Mouse (Mus musculus) ES-Bruce4 (cell line): ENCODE data around the gene Olfr447. TPM values are rescaled to one million over a fixed set of nuclear protein-coding genes. Genes with fewer than 3 reads are reported as not detected.

Experiments used
- H3K27ac ChIP-seq: 2 replicates; pipeline ENCODE4 v1.5.1; 2012; ENCODE audit warnings: low read length, inconsistent platforms; ENCODE audit not compliant: insufficient read depth
- H3K27me3 ChIP-seq: 2 replicates; pipeline ENCODE4 v1.6.1; 2012; ENCODE audit warnings: mild to moderate bottlenecking, low read length, inconsistent platforms; ENCODE audit not compliant: control insufficient read depth, poor library complexity, insufficient read depth, severe bottlenecking
- H3K36me3 ChIP-seq: 2 replicates; pipeline ENCODE4 v1.6.1; 2012; ENCODE audit warnings: inconsistent platforms, mild to moderate bottlenecking, low read length, moderate library complexity; ENCODE audit not compliant: control insufficient read depth, poor library complexity, insufficient read depth, severe bottlenecking
- H3K4me1 ChIP-seq: one replicate; pipeline ENCODE4 v1.8.1; 2011; ENCODE audit warnings: low read length; ENCODE audit not compliant: control insufficient read depth, insufficient read depth
- H3K4me3 ChIP-seq: 2 replicates; pipeline ENCODE4 v1.5.1; 2011; ENCODE audit warnings: low read depth, mild to moderate bottlenecking, low read length
- H3K9ac ChIP-seq: 2 replicates; pipeline ENCODE4 v1.6.1; 2012; ENCODE audit warnings: low read depth, mild to moderate bottlenecking, inconsistent platforms; ENCODE audit not compliant: poor library complexity, severe bottlenecking
- H3K9me3 ChIP-seq: replicated peaks from 2 replicates; pipeline ENCODE4 v1.6.1; 2012; ENCODE audit warnings: mild to moderate bottlenecking, low read length, inconsistent platforms; ENCODE audit not compliant: control insufficient read depth, poor library complexity, insufficient read depth, severe bottlenecking
- CTCF ChIP-seq: IDR thresholded peaks from one replicate; pipeline ENCODE4 v1.8.1; 2011; ENCODE audit warnings: low read depth, low read length
- EP300 ChIP-seq: IDR thresholded peaks from 2 replicates; pipeline ENCODE4 v1.6.1; 2011; ENCODE audit warnings: low read depth, low read length; ENCODE audit not compliant: insufficient read depth
- POLR2A ChIP-seq: IDR thresholded peaks from one replicate; pipeline ENCODE4 v1.8.1; 2011; ENCODE audit warnings: low read length; ENCODE audit not compliant: insufficient read depth
- polyA plus RNA-seq: library from polyadenylated mRNA; stranded (reverse); fragments of >200 nt; gene quantifications from 2 replicates; pipeline ENCODE4 v1.2.4, GENCODE M21; 2011; ENCODE audit warnings: low read depth; ENCODE audit not compliant: missing spikeins, insufficient read depth, insufficient read length

The Olfr447 gene
- polyA plus RNA-seq: not detected in 2 replicates

- TF ChIP-seq CTCF (no peak), EP300 (no peak), POLR2A (no peak)
These were observed at the start of gene Olfr447 for GRCm38 (mm10) chr6:42908578-42908977. Gene Olfr447, plus strand, starts transcription at chr6:42908878.

GRCm38 (mm10) chr6:42860222-42860819 is 48.4 kb upstream of the Olfr447 start:
- no peak overlapping the region for H3K9ac ChIP-seq
- H3K9me3 ChIP-seq: no peaks in the 10 kb centered on the region
- H3K4me3 ChIP-seq: no peak overlapping the region
- H3K36me3 ChIP-seq: no peaks in the 10 kb centered on the region
- no peaks in the 10 kb centered on the region for H3K4me1 ChIP-seq
- H3K27me3 ChIP-seq: no peaks in the 10 kb centered on the region
- H3K27ac ChIP-seq: no peak overlapping the region
- TF ChIP-seq EP300 (no peak), CTCF (no peak), POLR2A (no peak)

More at GRCm38 (mm10) chr6:42908578-42908977, at the start of gene Olfr447:
- Histone ChIP-seq H3K4me1 (no peaks in the 10 kb centered on the region), H3K4me3 (no peak within 1 kb of the TSS), H3K36me3 (no peaks in the 10 kb centered on the region), H3K9ac (no peak within 1 kb of the TSS), H3K27me3 (no peaks in the 10 kb centered on the region), H3K27ac (no peak within 1 kb of the TSS), H3K9me3 (no peaks in the 10 kb centered on the region)

- H3K36me3 ChIP-seq: no peaks in the 10 kb centered on the region
- H3K9ac ChIP-seq: no peak overlapping the region
- no peak overlapping the region for H3K27ac ChIP-seq
- no peaks in the 10 kb centered on the region for H3K27me3 ChIP-seq
- H3K9me3 ChIP-seq: no peaks in the 10 kb centered on the region
- no peaks in the 10 kb centered on the region for H3K4me1 ChIP-seq
- H3K4me3 ChIP-seq: no peak overlapping the region
- TF ChIP-seq CTCF (no peak), EP300 (no peak), POLR2A (no peak)
These were observed 39.0 kb upstream of the Olfr447 start for GRCm38 (mm10) chr6:42869695-42870094.

GRCm38 (mm10) chr6:42876323-42876722 is 32.4 kb upstream of the Olfr447 start:
- H3K4me3 ChIP-seq: no peak overlapping the region
- no peaks in the 10 kb centered on the region for H3K4me1 ChIP-seq
- H3K36me3 ChIP-seq: no peaks in the 10 kb centered on the region
- no peak overlapping the region for H3K9ac ChIP-seq
- no peaks in the 10 kb centered on the region for H3K27me3 ChIP-seq
- TF ChIP-seq CTCF (no peak), POLR2A (no peak), EP300 (no peak)
- no peaks in the 10 kb centered on the region for H3K9me3 ChIP-seq
- no peak overlapping the region for H3K27ac ChIP-seq

GRCm38 (mm10) chr6:42890141-42890540 is 18.5 kb upstream of the Olfr447 start, which contains the start of gene Olfr448:
Gene Olfr448, plus strand, starts transcription at chr6:42890441.
- H3K27me3 ChIP-seq: no peaks in the 10 kb centered on the region
- no peak for TF ChIP-seq POLR2A
- H3K4me1 ChIP-seq: no peaks in the 10 kb centered on the region
- no peaks in the 10 kb centered on the region for H3K9me3 ChIP-seq
- H3K36me3 ChIP-seq: no peaks in the 10 kb centered on the region
- H3K4me3 ChIP-seq: no peak within 1 kb of the TSS
- H3K27ac ChIP-seq: no peak within 1 kb of the TSS
- no peak within 1 kb of the TSS for H3K9ac ChIP-seq

- no peaks in the 10 kb centered on the region for H3K36me3 ChIP-seq
- H3K9ac ChIP-seq: no peak overlapping the region
- no peaks in the 10 kb centered on the region for H3K9me3 ChIP-seq
- H3K27ac ChIP-seq: no peak overlapping the region
- H3K4me1 ChIP-seq: no peaks in the 10 kb centered on the region
- TF ChIP-seq POLR2A (no peak), CTCF (no peak), EP300 (no peak)
- H3K4me3 ChIP-seq: no peak overlapping the region
- no peaks in the 10 kb centered on the region for H3K27me3 ChIP-seq
These were observed 8.3 kb upstream of the Olfr447 start for GRCm38 (mm10) chr6:42900345-42900744.
